ENCODE assay signal across 10 mouse cellular contexts in genomic region chr16:59549631-59550030, GRCm38 (mm10). TPM values are rescaled to one million over a fixed set of nuclear protein-coding genes. Genes with fewer than 3 reads are reported as not detected.
DNase-seq lines count a peak whose midpoint lies in the region; ATAC-seq and TF ChIP-seq lines count a peak whose summit lies in the region.
"Had no signal": no experiment of that assay in that cellular context is flagged by ENCODE, and none has a peak within 500 bp of the region (broad histone marks: within the 10 kb centered on the region; RNA-seq: fewer than 3 reads in every experiment).

No protein-coding gene starts in this region.

- H3K4me3 ChIP-seq in hindbrain, embryonic 11.5 days (ENCODE audit: low read depth, low read length), result no peak overlapping the region
- H3K4me3 ChIP-seq in hindbrain, embryonic 10.5 days, result no peak overlapping the region
- H3K4me3 ChIP-seq in CH12.LX (replicated peaks in 1 of 3; ENCODE audit: low read depth in 2 of 3, low read length in 2 of 3, poor library complexity in 1 of 3), result peak overlapping the region in 1 of 3 experiments; percentile 15
- H3K4me3 ChIP-seq in embryonic fibroblast, embryonic 13.5 days (ENCODE audit: insufficient read depth, low read length), result no peak overlapping the region
- no peak overlapping the region for H3K4me3 ChIP-seq in midbrain, embryonic 15.5 days

- peak; percentile 71; the same call in 1 of the 2 replicates for ATAC-seq in hindbrain, embryonic 11.5 days (ENCODE audit: low FRiP score)
- peak; percentile 71; the same call in 1 of the 2 replicates for ATAC-seq in midbrain, embryonic 15.5 days (replicated peaks)

- no peak overlapping the region for H3K4me2 ChIP-seq in hindbrain, embryonic 11.5 days (replicated peaks; ENCODE audit: low read depth, low read length)
- H3K4me2 ChIP-seq in CH12.LX (ENCODE audit: insufficient read depth, low read depth, poor library complexity, severe bottlenecking), result no peak overlapping the region
- H3K4me2 ChIP-seq in midbrain, embryonic 15.5 days, result no peak overlapping the region

- dilution Hi-C loops in CH12.LX (cut with MboI; ENCODE audit: extremely low pct_ligation_motif_present, extremely low pct_unique_long_range_greater_than_20kb, low sequenced_read_pairs), result no loop called here

- in situ Hi-C loops in CH12.LX (cut with MboI; ENCODE audit: low pct_ligation_motif_present, low pct_unique_long_range_greater_than_20kb, low sequenced_read_pairs), result loop anchor here (10.0 kb wide), 1 partner anchor 75 kb away; the partner anchor contains the start of gene Riox2

- no peaks in the 10 kb centered on the region; the same call in 1 of the 2 replicates for H3K4me1 ChIP-seq in hindbrain, embryonic 11.5 days (replicated peaks; ENCODE audit: control insufficient read depth, insufficient read depth, low read length)
- 0 out of 2 replicates have a peak, but pooled peaks cover 11% of the 10 kb centered on the region for H3K4me1 ChIP-seq in hindbrain, embryonic 10.5 days (replicated peaks)
- H3K4me1 ChIP-seq in CH12.LX (ENCODE audit: control insufficient read depth in 1 of 2, insufficient read depth in 2 of 2), result peaks cover 3 to 21% of the 10 kb centered on the region in 2 experiments
- H3K4me1 ChIP-seq in embryonic fibroblast, embryonic 13.5 days (ENCODE audit: control insufficient read depth, insufficient read depth, low read length), result no peaks in the 10 kb centered on the region
- H3K4me1 ChIP-seq in midbrain, embryonic 15.5 days, result peaks cover 19% of the 10 kb centered on the region

- no peaks in the 10 kb centered on the region for H3K9me3 ChIP-seq in hindbrain, embryonic 11.5 days (ENCODE audit: control insufficient read depth, low read length)
- no peaks in the 10 kb centered on the region for H3K9me3 ChIP-seq in hindbrain, embryonic 10.5 days
- peaks cover 3% of the 10 kb centered on the region for H3K9me3 ChIP-seq in CH12.LX (replicated peaks; ENCODE audit: low read length)
- no peaks in the 10 kb centered on the region for H3K9me3 ChIP-seq in midbrain, embryonic 15.5 days

- 88% methylated on average over 15 of the region's 15 CpGs for WGBS in hindbrain, embryonic 11.5 days
- WGBS in hindbrain, embryonic 10.5 days, result 87% methylated on average over 15 of the region's 15 CpGs
- 87% methylated on average over 15 of the region's 15 CpGs for WGBS in midbrain, embryonic 15.5 days

- DNase-seq in hindbrain, embryonic 11.5 days (ENCODE audit: low spot score), result no peak
- DNase-seq in hindbrain, embryonic 10.5 days (ENCODE audit: low spot score), result no peak
- DNase-seq in CH12.LX (ENCODE audit: extremely low read depth), result no peak
- DNase-seq in left cerebral cortex, adult 8-10 months (ENCODE audit: low spot score in 2 of 2), result no peak
- DNase-seq in Muller cell, postnatal 12 days (ENCODE audit: inconsistent ontology term), result no peak
- DNase-seq: cerebellum, postnatal 36 days; gastrocnemius, postnatal 10 days; retina, postnatal 1 day had no signal

- TF ChIP-seq RAD21 in CH12.LX (IDR thresholded peaks at IDR 0.05; ENCODE audit: low read depth, low read length), result no peak

- TF ChIP-seq POLR2A in CH12.LX (IDR thresholded peaks at IDR 0.05; ENCODE audit: low read depth, low read length), result no peak
- TF ChIP-seq POLR2A in embryonic fibroblast, embryonic 13.5 days (IDR thresholded peaks at IDR 0.05; ENCODE audit: low read depth, low read length), result no peak

- TF ChIP-seq CTCF in CH12.LX (conservative IDR thresholded peaks at IDR 0.05 in 1 of 2, IDR thresholded peaks at IDR 0.05 in 1 of 2; ENCODE audit: low read depth in 2 of 2, low read length in 2 of 2), result no peak
- peak; percentile 34; the same call in 1 of the 2 replicates for TF ChIP-seq CTCF in embryonic fibroblast, embryonic 13.5 days (IDR thresholded peaks at IDR 0.05; ENCODE audit: borderline replicate concordance, insufficient read depth, low read length)

- H3K36me3 ChIP-seq in hindbrain, embryonic 11.5 days (ENCODE audit: control insufficient read depth, insufficient read depth, low read length), result no peaks in the 10 kb centered on the region
- H3K36me3 ChIP-seq in hindbrain, embryonic 10.5 days, result peaks cover 7% of the 10 kb centered on the region; the same call in 1 of the 2 replicates
- H3K36me3 ChIP-seq in CH12.LX (replicated peaks in 1 of 2; ENCODE audit: control insufficient read depth in 1 of 2, insufficient read depth in 1 of 2, low read length in 1 of 2), result peaks cover 0 to 3% of the 10 kb centered on the region in 2 experiments
- H3K36me3 ChIP-seq in midbrain, embryonic 15.5 days (replicated peaks), result no peaks in the 10 kb centered on the region

- no peak overlapping the region for H3K27ac ChIP-seq in hindbrain, embryonic 11.5 days (ENCODE audit: low read depth, low read length)
- no peak overlapping the region for H3K27ac ChIP-seq in hindbrain, embryonic 10.5 days
- H3K27ac ChIP-seq in CH12.LX (ENCODE audit: insufficient read depth, low read depth), result 0 out of 2 replicates have a peak overlapping the region, but pooled peaks have one; percentile 10
- no peak overlapping the region for H3K27ac ChIP-seq in embryonic fibroblast, embryonic 13.5 days (ENCODE audit: insufficient read depth, low read length)
- H3K27ac ChIP-seq in midbrain, embryonic 15.5 days, result no peak overlapping the region

- no peaks in the 10 kb centered on the region for H3K79me2 ChIP-seq in CH12.LX (replicated peaks; ENCODE audit: control insufficient read depth, extremely low read depth, insufficient read depth, poor library complexity, severe bottlenecking)

- no peaks in the 10 kb centered on the region for H3K27me3 ChIP-seq in hindbrain, embryonic 11.5 days (ENCODE audit: control insufficient read depth, insufficient read depth, low read length)
- no peaks in the 10 kb centered on the region for H3K27me3 ChIP-seq in hindbrain, embryonic 10.5 days (ENCODE audit: insufficient read depth, poor library complexity, severe bottlenecking)
- no peaks in the 10 kb centered on the region for H3K27me3 ChIP-seq in CH12.LX (replicated peaks)
- H3K27me3 ChIP-seq in midbrain, embryonic 15.5 days (replicated peaks), result no peaks in the 10 kb centered on the region

- TF ChIP-seq EP300 in CH12.LX (IDR thresholded peaks at IDR 0.05; ENCODE audit: low read length), result no peak

- no peak overlapping the region for H3K9ac ChIP-seq in hindbrain, embryonic 11.5 days (ENCODE audit: low read depth, low read length)
- no peak overlapping the region for H3K9ac ChIP-seq in CH12.LX (ENCODE audit: insufficient read depth, low read depth)
- no peak overlapping the region for H3K9ac ChIP-seq in midbrain, embryonic 15.5 days

TF ChIP-seq in CH12.LX, 34 proteins besides CTCF, POLR2A, EP300 and RAD21:
- TF ChIP-seq ELF1 (IDR thresholded peaks at IDR 0.05; ENCODE audit: low read depth, low read length) (no peak), TCF12 (IDR thresholded peaks at IDR 0.05; ENCODE audit: low read depth, low read length) (no peak), ZKSCAN1 (IDR thresholded peaks at IDR 0.05; ENCODE audit: borderline replicate concordance, low read depth, low read length) (no peak), RCOR1 (conservative IDR thresholded peaks at IDR 0.05; ENCODE audit: low read depth, low read length) (no peak), POLR2AphosphoS2 (IDR thresholded peaks at IDR 0.05; ENCODE audit: low read depth, low read length) (no peak), TBP (conservative IDR thresholded peaks at IDR 0.05; ENCODE audit: low read depth, low read length) (no peak), ZNF384 (IDR thresholded peaks at IDR 0.05; ENCODE audit: low read depth, low read length) (no peak), HCFC1 (IDR thresholded peaks at IDR 0.05; ENCODE audit: low read depth, low read length) (no peak), MAFK (IDR thresholded peaks at IDR 0.05; ENCODE audit: insufficient replicate concordance, low read length) (no peak), CHD1 (IDR thresholded peaks at IDR 0.05; ENCODE audit: low read depth, low read length) (no peak), E2F4 (IDR thresholded peaks at IDR 0.05; ENCODE audit: insufficient replicate concordance, low read depth, low read length) (no peak), MYC (IDR thresholded peaks at IDR 0.05; ENCODE audit: low read depth, low read length) (no peak)

RNA-seq across cellular contexts. Expression of gene Crybg3, which starts 51.1 kb away (rescaled TPM):
- 8.3 and 10.4 TPM in 2 replicates for polyA plus RNA-seq in hindbrain, embryonic 11.5 days (2014; fragmentation: Nextera tagmentation; extraction: Ambion mirVana)
- polyA plus RNA-seq in hindbrain, embryonic 10.5 days (2016; fragmentation: Nextera tagmentation; extraction: Ambion mirVana), result 5.5 and 6.5 TPM in 2 replicates
- total RNA-seq in CH12.LX (2012; rRNA removed) (2.8 and 3.0 TPM in 2 replicates), CH12.LX (2014; rRNA removed) (2.7 and 3.3 TPM in 2 replicates)
- 4.5 and 5.0 TPM in 2 replicates for polyA plus RNA-seq in CH12.LX (2012; ENCODE audit: insufficient read length, low read depth)
- 14.1 and 16.4 TPM in 2 replicates for polyA plus RNA-seq in embryonic fibroblast, embryonic 13.5 days (2011; ENCODE audit: insufficient read length, low read depth, missing spikeins)
- 2.5 and 3.0 TPM in 2 replicates for polyA plus RNA-seq in midbrain, embryonic 15.5 days (2015; fragmentation: Nextera tagmentation; extraction: Ambion mirVana)
- total RNA-seq in left cerebral cortex, adult 8-10 months (2022), result 1 to 10 TPM; 6.6 to 8.7 (median 8.2) TPM
